Mouse (Mus musculus) cerebellum, adult 9-11 months (tissue): ENCODE results near the gene Mpnd.
"Not testable (repeated sequence)": the region's sequence is repeated elsewhere in the genome, so short reads cannot be mapped to it uniquely, and the experiment has no call there.

Experiments used
- DNase-seq: peaks from one replicate; pipeline ENCODE4 v3.0.0; 2022

Mpnd gene

GRCm38 (mm10) chr17:56038583-56039261 lies 33.2 kb downstream of the Mpnd start:
- DNase-seq = peak; percentile 66

DNA sequence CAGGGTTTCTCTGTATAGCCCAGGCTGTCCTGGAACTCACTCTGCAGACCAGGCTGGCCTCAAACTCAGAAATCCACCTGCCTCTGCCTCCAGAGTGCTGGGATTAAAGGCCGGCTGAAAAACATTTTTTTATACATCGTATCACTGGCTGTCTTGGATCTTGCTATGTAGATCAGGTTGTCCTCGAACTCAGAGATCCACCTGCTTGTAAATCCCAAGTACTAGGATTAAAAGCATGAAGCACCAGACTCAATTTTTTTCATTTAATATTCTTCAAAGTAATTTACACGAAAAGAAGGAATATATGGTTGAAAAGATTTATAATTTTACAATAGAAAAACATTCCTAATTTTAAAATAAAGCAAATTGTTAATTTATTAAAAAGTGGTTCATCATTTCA lies 33.8 kb downstream of the Mpnd start:
- peak; percentile 20 for DNase-seq

GRCm38 (mm10) chr17:56040030-56040856 lies 34.7 kb downstream of the Mpnd start, which contains the start of gene Chaf1a:
Gene Chaf1a (plus strand): TSS chr17:56040439.
- DNase-seq = peak; percentile 98

DNA sequence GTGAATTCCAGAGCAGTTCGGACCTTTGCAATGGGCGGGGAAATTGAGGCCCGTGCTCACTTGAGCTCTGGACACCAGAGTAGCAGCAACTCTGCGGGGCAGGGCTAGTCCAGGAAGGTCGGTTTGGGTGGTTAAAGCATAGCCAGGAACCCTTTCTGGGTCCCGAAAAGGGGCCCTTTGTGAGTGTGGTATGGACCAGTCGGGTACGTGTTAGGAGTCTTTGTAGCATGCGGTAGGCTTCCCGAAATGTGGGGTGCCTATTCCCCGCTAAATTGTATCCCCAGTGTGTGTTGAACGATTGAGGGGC lies 35.3 kb downstream of the Mpnd start:
- DNase-seq = no peak

DNA sequence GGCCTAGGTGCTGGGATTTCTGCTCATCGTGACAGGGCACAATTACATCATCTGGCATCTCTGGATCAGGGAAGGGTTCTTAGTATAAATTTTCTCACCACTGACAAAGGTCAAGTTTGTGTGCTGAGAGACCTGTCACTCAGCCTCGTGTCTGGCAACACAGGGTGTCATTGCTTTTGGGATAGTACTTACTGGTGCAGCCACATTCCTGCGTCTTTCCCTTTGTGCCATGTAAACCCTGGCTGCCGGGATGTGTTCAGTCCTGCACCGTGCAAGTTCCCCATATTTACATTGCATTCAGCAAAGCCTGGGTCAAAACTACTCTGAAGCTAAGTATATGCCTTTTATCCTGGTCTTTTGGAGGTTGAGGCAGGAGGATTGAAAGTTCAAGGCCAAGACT lies 45.9 kb downstream of the Mpnd start:
- DNase-seq = no peak

- DNase-seq = no peak
These were observed 49.4 kb downstream of the Mpnd start for GRCm38 (mm10) chr17:56054938-56055337.

DNA sequence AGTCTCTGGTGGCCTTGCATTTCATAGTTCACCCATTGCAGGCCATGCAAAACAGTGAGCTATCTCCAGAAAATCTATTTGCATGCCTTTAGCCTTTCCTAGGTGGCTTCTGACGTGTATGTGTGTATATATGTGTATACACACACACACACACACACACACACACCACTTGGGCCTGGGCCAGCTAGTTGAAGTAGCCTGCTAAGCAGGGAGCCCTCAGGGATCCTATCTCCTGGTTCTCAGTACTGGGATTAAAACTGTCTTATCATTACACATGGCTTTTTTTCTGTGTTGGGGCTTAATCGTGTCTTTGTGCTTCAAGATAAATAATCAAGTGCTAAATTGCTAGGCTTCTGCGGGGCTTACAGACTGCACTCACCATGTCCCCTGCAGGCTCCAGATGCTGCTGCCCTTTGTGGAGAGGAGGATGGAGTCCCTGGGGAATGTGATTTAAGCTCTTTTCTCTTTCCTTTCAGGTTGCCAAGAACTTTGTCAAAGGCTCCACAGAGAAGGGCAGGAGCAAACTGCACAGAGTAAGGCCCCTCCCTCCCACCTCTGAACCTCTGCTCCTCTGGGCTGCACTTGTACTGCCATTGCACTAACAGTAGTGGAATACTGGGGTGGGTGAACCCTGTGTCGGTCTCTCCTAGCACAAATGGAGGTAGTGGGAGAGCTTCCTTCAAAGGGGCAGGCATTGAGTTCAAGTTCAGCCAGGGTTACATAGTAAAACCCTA lies 50.6 kb downstream of the Mpnd start:
- DNase-seq = peak; percentile 13

GRCm38 (mm10) chr17:56057381-56058120 lies 52.0 kb downstream of the Mpnd start:
- DNase-seq = peak; percentile 76

GRCm38 (mm10) chr17:56062081-56062480 lies 56.6 kb downstream of the Mpnd start:
- peak; percentile 23 for DNase-seq

GRCm38 (mm10) chr17:56065715-56066114 lies 60.2 kb downstream of the Mpnd start:
- DNase-seq = not testable (repeated sequence)
